Mouse (Mus musculus): ENCODE data around the gene Tbc1d2. TPM values are rescaled to one million over a fixed set of nuclear protein-coding genes. Genes with fewer than 3 reads are reported as not detected.
"Not testable (repeated sequence)": the region's sequence is repeated elsewhere in the genome, so short reads cannot be mapped to it uniquely, and the experiment has no call there.

Tbc1d2 gene
- total RNA-seq, 2 experiments from 2014 or later = 1.1 TPM

- intact Hi-C loops (cut with DNase I; ENCODE audit: low total_unique reads) = no loop called here
- DNase-seq = no peak
Observed at GRCm38 (mm10) chr4:46586473-46586872, 63.5 kb downstream of the Tbc1d2 start.

- intact Hi-C loops (cut with DNase I; ENCODE audit: low total_unique reads) = no loop called here
- DNase-seq = no peak
Observed at GRCm38 (mm10) chr4:46585811-46586190, 64.2 kb downstream of the Tbc1d2 start.

- intact Hi-C loops (cut with DNase I; ENCODE audit: low total_unique reads) = no loop called here
- no peak for DNase-seq
Observed at GRCm38 (mm10) chr4:46585041-46585810, 64.8 kb downstream of the Tbc1d2 start.

- intact Hi-C loops (cut with DNase I; ENCODE audit: low total_unique reads); DNase-seq: not testable (repeated sequence)
Observed at GRCm38 (mm10) chr4:46584536-46584935, 65.5 kb downstream of the Tbc1d2 start.

- DNase-seq; intact Hi-C loops (cut with DNase I; ENCODE audit: low total_unique reads): not testable (repeated sequence)
Observed at GRCm38 (mm10) chr4:46584084-46584483, 65.9 kb downstream of the Tbc1d2 start.

- DNase-seq; intact Hi-C loops (cut with DNase I; ENCODE audit: low total_unique reads): not testable (repeated sequence)
Observed at GRCm38 (mm10) chr4:46582024-46582423, 68.0 kb downstream of the Tbc1d2 start.

GRCm38 (mm10) chr4:46581577-46581976 is 68.4 kb downstream of the Tbc1d2 start:
- DNase-seq; intact Hi-C loops (cut with DNase I; ENCODE audit: low total_unique reads): not testable (repeated sequence)

- intact Hi-C loops (cut with DNase I; ENCODE audit: low total_unique reads); DNase-seq: not testable (repeated sequence)
Observed at GRCm38 (mm10) chr4:46580799-46581243, 69.2 kb downstream of the Tbc1d2 start.

- intact Hi-C loops (cut with DNase I; ENCODE audit: low total_unique reads); DNase-seq: not testable (repeated sequence)
Observed at GRCm38 (mm10) chr4:46578796-46579346, 71.1 kb downstream of the Tbc1d2 start.

GRCm38 (mm10) chr4:46578228-46578627 is 71.8 kb downstream of the Tbc1d2 start:
- no peak for DNase-seq
- intact Hi-C loops (cut with DNase I; ENCODE audit: low total_unique reads) = no loop called here

- not testable (repeated sequence) for DNase-seq
Observed at GRCm38 (mm10) chr4:46575509-46576284, 74.3 kb downstream of the Tbc1d2 start.

GRCm38 (mm10) chr4:46574841-46575240 is 75.2 kb downstream of the Tbc1d2 start:
- DNase-seq = no peak
- intact Hi-C loops (cut with DNase I; ENCODE audit: low total_unique reads) = no loop called here

More at GRCm38 (mm10) chr4:46575509-46576284, 74.3 kb downstream of the Tbc1d2 start:
- intact Hi-C loops (cut with DNase I; ENCODE audit: low total_unique reads) = not testable (repeated sequence)

GRCm38 (mm10) chr4:46574024-46574753 is 75.8 kb downstream of the Tbc1d2 start:
- intact Hi-C loops (cut with DNase I; ENCODE audit: low total_unique reads) = no loop called here
- DNase-seq = no peak

- intact Hi-C loops (cut with DNase I; ENCODE audit: low total_unique reads) = no loop called here
- no peak for DNase-seq
Observed at GRCm38 (mm10) chr4:46572616-46573015, 77.4 kb downstream of the Tbc1d2 start.

GRCm38 (mm10) chr4:46571744-46572143 is 78.3 kb downstream of the Tbc1d2 start:
- DNase-seq = no peak
- intact Hi-C loops (cut with DNase I; ENCODE audit: low total_unique reads) = no loop called here

- intact Hi-C loops (cut with DNase I; ENCODE audit: low total_unique reads) = no loop called here
- no peak for DNase-seq
Observed at GRCm38 (mm10) chr4:46569671-46570070, 80.3 kb downstream of the Tbc1d2 start.

- intact Hi-C loops (cut with DNase I; ENCODE audit: low total_unique reads) = no loop called here
- no peak for DNase-seq
Observed at GRCm38 (mm10) chr4:46568169-46568568, 81.8 kb downstream of the Tbc1d2 start.

- no peak for DNase-seq
- intact Hi-C loops (cut with DNase I; ENCODE audit: low total_unique reads) = no loop called here
Observed at GRCm38 (mm10) chr4:46566931-46567671, 82.9 kb downstream of the Tbc1d2 start.

- no peak for DNase-seq
- intact Hi-C loops (cut with DNase I; ENCODE audit: low total_unique reads) = no loop called here
Observed at GRCm38 (mm10) chr4:46565393-46565955, 84.5 kb downstream of the Tbc1d2 start.

Measured in gastrocnemius, postnatal 14 days (tissue).